Mouse (Mus musculus): Measurements from ENCODE around the gene Mybph. TPM values are rescaled to one million over a fixed set of nuclear protein-coding genes. Genes with fewer than 3 reads are reported as not detected.
A peak's percentile ranks its signal among the peaks of the same experiment; 100 is the strongest.

Mybph gene
- total and polyA plus RNA-seq, 3 experiments = not detected

GRCm38 (mm10) chr1:134184089-134184488 is 9.2 kb upstream of the Mybph start:
- H3K4me3 ChIP-seq (ENCODE audit: control insufficient read depth in 1 of 2, insufficient read depth in 1 of 2, low read depth in 2 of 2, low read length in 2 of 2) = no peak overlapping the region
- H3K27ac ChIP-seq (ENCODE audit: control insufficient read depth, low read depth, low read length) = no peak overlapping the region
- no peak for DNase-seq (ENCODE audit: low read depth, low spot score)
- H3K27me3 ChIP-seq (ENCODE audit: control insufficient read depth in 1 of 2, insufficient read depth in 2 of 2, low read length in 2 of 2) = peaks cover 0 to 9% of the 10 kb centered on the region in 2 experiments; a peak in 3 of 4 replicates
- H3K9ac ChIP-seq (ENCODE audit: control insufficient read depth, low read depth, low read length, poor library complexity, severe bottlenecking) = no peak overlapping the region
- no peaks in the 10 kb centered on the region for H3K4me1 ChIP-seq (ENCODE audit: control insufficient read depth in 1 of 2, insufficient read depth in 2 of 2, low read length in 2 of 2)
- H3K79me2 ChIP-seq (ENCODE audit: control insufficient read depth, insufficient read depth, low read length, poor library complexity) = no peaks in the 10 kb centered on the region
- no peaks in the 10 kb centered on the region for H3K9me3 ChIP-seq (replicated peaks; ENCODE audit: insufficient read depth, low read length)
- H3K36me3 ChIP-seq (ENCODE audit: control insufficient read depth in 1 of 2, insufficient read depth in 2 of 2, low read length in 2 of 2) = no peaks in the 10 kb centered on the region
- TF ChIP-seq CTCF (IDR thresholded peaks at IDR 0.05 in 2 of 3, conservative IDR thresholded peaks at IDR 0.05 in 1 of 3; ENCODE audit: control insufficient read depth in 1 of 3, insufficient read depth in 1 of 3, low read depth in 2 of 3, low read length in 3 of 3, poor library complexity in 1 of 3, severe bottlenecking in 1 of 3) = no peak
- no peak for TF ChIP-seq GABPA (IDR thresholded peaks at IDR 0.05; ENCODE audit: low read depth, low read length)
- no peak for TF ChIP-seq TCF12 (IDR thresholded peaks at IDR 0.05; ENCODE audit: low read depth, low read length)
- no peak for TF ChIP-seq KAT2A (conservative IDR thresholded peaks at IDR 0.05; ENCODE audit: low read depth, low read length)
- TF ChIP-seq UBTF (IDR thresholded peaks at IDR 0.05; ENCODE audit: borderline replicate concordance, insufficient read depth, low read depth, low read length) = no peak
- no peak for TF ChIP-seq GATA1 (IDR thresholded peaks at IDR 0.05; ENCODE audit: low read depth, low read length)
- no peak for TF ChIP-seq POLR2A (IDR thresholded peaks at IDR 0.05; ENCODE audit: control insufficient read depth in 1 of 2, insufficient read depth in 1 of 2, low read depth in 1 of 2, low read length in 2 of 2, poor library complexity in 1 of 2)
- TF ChIP-seq ZNF384 (IDR thresholded peaks at IDR 0.05; ENCODE audit: low read depth, low read length) = peak; percentile 62; the same call in 1 of the 2 replicates

DNA sequence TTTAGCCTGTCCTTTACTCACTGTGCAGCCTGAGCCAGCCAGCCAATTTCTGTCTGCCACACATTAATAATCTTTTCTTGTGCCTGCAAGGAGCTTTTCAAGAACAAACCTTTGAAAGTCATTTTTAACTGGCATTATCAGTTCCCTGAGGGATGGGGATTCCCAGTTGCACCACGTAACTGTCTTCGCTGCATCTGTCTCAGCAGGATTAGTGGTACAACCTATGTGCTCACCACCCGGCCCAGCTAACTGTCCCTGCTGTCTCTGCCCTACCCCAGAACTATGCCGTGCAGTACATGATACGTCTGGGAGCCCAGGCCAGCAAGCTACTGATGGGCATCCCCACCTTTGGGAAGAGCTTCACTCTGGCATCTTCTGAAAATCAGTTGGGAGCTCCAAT is 5.0 kb upstream of the Mybph start:
- no peak overlapping the region for H3K4me3 ChIP-seq (ENCODE audit: control insufficient read depth in 1 of 2, insufficient read depth in 1 of 2, low read depth in 2 of 2, low read length in 2 of 2)
- no peaks in the 10 kb centered on the region for H3K36me3 ChIP-seq (ENCODE audit: control insufficient read depth in 1 of 2, insufficient read depth in 2 of 2, low read length in 2 of 2)
- H3K4me1 ChIP-seq (ENCODE audit: control insufficient read depth in 1 of 2, insufficient read depth in 2 of 2, low read length in 2 of 2) = no peaks in the 10 kb centered on the region; a peak in 1 of 4 replicates
- H3K9me3 ChIP-seq (replicated peaks; ENCODE audit: insufficient read depth, low read length) = no peaks in the 10 kb centered on the region
- DNase-seq (ENCODE audit: low read depth, low spot score) = no peak
- H3K9ac ChIP-seq (ENCODE audit: control insufficient read depth, low read depth, low read length, poor library complexity, severe bottlenecking) = no peak overlapping the region
- TF ChIP-seq ELF1 (IDR thresholded peaks at IDR 0.05; ENCODE audit: low read depth, low read length) (no peak), ETS1 (IDR thresholded peaks at IDR 0.05; ENCODE audit: low read depth, low read length) (no peak), CHD2 (IDR thresholded peaks at IDR 0.05; ENCODE audit: low read length) (no peak), ZKSCAN1 (IDR thresholded peaks at IDR 0.05; ENCODE audit: low read depth, low read length) (no peak), SMC3 (IDR thresholded peaks at IDR 0.05; ENCODE audit: low read depth, low read length) (no peak), TAL1 (IDR thresholded peaks at IDR 0.05; ENCODE audit: low read length) (no peak), USF1 (IDR thresholded peaks at IDR 0.05; ENCODE audit: low read depth, low read length) (no peak)
- H3K79me2 ChIP-seq (ENCODE audit: control insufficient read depth, insufficient read depth, low read length, poor library complexity) = no peaks in the 10 kb centered on the region
- no peak overlapping the region for H3K27ac ChIP-seq (ENCODE audit: control insufficient read depth, low read depth, low read length)
- H3K27me3 ChIP-seq (ENCODE audit: control insufficient read depth in 1 of 2, insufficient read depth in 2 of 2, low read length in 2 of 2) = peaks cover 0 to 6% of the 10 kb centered on the region in 2 experiments; a peak in 2 of 4 replicates
